Mouse (Mus musculus): ENCODE measurements around the gene Cfap157. TPM values are rescaled to one million over a fixed set of nuclear protein-coding genes. Genes with fewer than 3 reads are reported as not detected.

Gene Cfap157
- total RNA-seq, 1 experiment from 2014 or later: not detected

DNA sequence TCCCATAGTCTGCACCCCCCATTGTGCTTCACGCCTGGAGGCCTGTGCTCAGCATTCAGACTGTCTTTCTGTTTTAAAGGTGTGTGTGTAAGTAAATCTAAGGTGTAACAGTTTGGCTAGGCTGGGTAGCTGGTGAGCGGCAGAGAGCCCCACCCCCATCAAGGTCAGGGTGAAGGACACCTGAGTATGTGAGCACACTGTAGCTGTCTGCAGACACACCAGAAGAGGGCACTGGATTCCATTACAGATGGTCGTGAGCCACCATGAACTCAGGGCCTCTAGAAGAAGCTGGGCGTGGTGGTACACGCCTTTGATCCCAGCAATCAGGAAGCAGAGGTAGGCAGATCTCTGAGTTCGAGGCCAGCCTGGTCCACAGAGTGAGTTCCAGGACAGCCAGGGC lies 2.5 kb downstream of the Cfap157 start:
- DNase-seq: no peak

DNA sequence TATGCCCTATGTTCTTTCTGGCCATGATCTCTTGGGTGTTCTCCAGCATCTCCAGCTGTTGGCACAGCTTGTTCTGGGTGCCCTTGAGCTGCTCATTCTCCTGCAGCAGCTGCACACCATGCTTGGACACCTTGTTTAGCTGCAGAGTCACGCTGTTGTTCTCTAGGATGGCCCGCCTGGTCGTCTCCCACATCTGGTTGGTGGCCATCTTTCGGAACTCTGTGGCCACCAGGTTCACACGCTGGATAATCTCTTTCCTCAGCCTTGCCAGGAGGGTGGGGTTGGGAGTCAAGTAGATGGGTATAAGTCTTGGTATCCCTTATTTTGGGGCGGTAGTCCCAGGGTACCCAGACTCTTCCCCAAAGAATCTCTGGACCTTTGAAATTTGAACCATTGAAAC lies 4.5 kb downstream of the Cfap157 start:
- DNase-seq: no peak

DNA sequence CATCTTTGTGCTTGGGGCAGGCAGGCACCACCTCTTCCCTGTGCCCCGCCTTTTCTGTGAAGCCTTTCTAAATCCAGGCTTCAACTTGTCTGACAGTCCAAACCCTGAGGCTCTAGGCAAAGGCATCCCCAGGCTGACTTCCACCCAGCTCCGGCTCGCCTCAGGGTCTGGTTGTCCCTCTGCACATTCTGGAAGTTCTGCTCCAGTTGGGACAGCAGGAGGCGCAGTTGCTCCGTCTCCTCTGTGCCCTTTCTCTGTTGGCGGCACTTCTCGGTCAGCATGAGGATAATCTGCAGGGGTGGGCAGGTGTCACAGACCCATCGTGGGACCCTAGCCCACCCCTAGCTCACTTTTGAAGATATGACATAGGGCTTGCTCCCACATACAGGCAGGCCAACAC lies 5.1 kb downstream of the Cfap157 start:
- DNase-seq: peak; percentile 80

DNA sequence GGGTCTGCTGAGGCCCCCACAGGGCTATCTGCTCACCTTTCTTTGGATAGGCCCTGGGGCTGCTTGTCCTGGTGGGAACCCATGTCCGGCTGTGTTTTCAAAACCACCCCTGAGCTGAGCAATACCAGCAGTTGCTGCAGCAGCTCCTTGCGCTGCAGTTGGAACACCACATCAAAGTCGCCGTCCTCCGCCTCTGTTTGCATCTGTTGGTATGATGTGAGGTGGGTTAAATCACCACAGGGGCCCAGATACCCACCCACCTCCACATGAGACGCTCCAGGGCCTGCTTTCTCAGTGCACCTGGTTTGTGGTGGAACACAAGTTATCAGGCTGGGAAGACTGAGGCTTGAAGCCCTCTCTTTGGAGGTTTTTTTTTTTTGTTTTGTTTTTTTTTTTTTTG lies 6.1 kb downstream of the Cfap157 start:
- no peak for DNase-seq

DNA sequence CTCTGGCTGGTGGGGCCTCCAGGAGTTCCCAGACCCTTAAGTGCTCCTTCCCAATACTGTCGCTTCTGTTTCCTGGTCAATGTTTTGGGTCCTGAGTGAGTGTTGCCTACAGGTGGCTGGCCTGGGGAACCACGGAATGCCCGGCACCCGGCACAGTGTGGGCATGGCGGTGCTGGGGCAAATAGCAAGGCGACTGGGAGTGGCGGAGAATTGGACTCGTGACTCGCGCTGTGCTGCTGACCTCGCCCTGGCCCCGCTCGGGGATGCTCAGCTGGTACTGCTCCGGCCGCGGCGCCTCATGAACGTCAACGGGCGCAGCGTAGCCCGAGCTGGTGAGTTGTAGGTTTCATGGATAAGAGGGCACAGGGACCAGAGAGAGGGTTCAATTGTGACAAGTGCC lies 8.0 kb downstream of the Cfap157 start:
- DNase-seq: no peak

DNA sequence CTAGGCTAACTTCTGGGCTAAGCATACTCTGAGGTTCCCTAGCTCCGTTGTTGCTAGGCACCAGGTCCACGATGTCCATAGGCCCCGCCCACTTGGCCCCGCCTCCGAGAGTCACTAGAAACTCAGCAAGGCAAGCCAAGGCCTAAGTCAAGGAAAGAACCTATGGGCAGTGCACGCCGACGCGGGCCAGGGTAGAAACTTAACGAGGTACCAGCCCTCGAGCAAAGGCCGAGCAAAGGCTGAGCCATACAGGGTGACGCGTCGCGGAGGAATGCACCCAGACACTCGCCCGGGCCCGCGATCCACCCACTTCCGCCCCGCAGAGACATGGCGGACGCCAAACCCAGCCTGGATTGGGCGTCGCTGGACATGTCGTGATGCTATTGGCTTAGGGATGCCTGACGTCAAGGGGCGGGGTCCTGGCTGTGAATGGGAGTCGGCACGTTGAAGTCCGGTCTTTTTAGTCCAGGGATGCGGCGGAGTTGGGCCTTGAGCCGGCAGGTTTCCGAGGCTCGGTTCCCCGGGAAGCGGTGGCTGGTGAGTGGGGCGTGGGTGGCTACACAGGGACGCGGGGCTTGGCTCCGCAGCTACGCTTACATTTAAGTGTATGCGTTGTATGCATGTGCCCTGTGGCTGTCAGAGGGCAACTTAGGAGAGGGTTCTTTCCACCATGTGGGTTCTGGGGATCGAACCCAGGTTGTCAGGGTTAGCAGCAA lies 8.7 kb downstream of the Cfap157 start, which contains the start of the genes Ttc16 and Ptrh1:
Ttc16 (minus strand) TSS at position 275 of the 716 bp plus-strand sequence.
Ptrh1 (plus strand) TSS at position 428 of the 716 bp plus-strand sequence.
- peak; percentile 100 for DNase-seq

DNA sequence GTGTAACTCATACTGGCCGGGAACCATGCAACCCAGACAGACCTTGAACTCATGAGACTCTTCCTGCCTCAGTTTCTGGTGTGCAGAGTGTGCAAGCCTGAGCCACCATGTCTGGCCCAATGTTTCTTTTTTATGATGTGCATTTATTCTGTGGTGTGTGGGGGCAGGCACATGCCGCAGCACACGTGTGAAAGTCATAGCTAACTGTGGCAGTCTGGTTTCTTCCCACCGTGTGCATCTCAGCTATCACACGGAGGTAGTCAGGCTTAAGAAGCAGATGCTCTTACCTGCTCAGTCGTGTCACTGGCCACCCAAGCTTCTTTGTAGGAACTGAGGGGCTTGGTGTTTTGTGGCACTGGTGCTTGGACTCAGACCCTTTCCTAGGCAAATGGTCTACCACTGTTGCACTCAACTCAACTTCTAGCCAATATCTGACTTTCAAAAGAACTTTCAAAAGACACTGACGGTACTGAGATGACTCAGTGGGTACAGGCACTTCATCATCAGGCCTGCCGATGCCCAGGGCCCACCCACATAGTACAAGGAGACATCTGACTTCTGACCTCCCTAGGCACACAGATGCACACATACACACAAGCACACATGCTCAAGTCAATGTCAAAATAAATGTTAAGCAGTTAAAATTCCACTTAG lies 11.5 kb downstream of the Cfap157 start:
- no peak for DNase-seq

DNA sequence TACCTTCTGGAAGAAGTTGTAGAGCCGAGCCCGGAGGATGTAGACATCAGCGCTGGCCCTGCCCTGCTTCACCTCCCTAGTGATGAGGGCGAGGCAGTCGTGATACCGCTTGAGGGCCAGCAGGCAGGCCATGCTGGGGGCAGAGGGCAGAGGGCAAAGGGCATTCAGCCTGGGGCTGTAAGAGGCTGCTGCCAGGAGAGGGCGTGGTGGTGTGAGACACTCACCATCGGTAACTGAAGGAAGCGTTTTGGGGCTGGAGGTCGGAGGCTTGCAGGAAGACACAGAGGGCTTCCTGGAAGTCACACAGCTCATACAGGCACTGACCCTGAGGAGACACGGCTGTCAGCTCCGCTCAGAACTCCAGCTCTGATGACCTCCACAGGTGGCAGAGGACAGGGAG lies 12.3 kb downstream of the Cfap157 start:
- DNase-seq: no peak

DNA sequence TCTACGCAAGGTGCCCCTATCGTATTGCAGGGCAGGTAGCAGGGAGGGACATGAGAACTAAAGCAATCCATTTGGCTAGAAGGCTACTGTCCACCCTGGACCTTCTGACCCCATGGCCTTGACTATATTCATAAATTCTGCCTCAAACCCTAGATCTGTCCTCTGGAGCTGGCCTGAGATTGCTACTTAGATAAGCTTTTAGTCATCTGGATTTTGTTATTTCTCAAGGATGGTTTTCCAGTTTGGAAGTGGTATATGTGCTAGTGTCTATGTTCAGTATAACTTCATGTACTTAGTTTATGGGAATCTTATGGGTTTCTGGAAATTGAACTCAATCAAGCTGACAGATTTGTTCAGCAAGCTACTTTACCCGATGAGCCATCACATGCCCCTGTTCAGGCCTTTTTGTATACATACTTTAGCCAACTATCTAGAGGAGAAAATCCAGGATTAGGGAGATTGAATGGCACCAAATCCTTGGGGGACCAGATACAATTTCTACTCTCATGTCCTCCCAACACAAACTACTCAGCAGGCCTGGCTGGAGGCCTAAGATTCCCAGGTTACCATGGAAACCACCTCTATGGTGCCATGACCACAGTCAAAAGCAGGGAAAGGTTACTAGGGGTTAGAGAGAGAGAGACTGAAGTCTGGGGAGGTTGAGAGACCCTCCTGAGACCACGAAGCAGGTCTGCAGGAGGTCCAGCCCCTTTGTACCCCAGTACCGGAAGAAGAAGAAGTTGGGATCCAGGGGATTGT lies 14.7 kb downstream of the Cfap157 start:
- DNase-seq: no peak

DNA sequence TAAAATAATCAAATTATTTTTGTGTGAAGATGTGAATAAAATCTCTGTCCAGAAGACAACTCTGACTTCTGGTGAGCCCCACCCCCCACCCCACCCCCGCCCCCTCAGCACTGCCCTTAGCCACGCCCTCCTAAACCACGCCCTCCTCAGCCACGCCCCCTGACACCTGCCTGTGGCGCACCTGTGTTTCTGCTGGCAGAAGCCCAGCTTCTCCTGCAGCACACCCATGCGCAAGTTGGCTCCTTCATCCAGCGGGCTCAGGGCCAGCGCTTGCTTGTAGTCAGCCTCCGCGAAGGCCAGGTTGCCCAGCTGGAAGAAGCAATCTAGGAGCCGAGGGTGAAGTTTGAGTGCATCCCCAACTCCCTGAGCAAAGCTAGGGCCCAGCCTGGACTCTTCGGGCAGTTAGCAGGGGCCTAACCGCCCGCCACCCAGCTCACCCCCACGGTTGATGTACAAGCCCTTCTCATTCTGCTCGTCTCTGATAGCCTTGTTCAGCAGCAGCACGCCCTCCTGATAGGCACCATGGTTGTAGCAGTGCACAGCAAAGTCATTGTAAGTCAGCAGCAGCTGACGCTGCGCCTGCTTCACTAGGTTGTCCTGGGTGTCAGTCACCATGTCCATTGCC lies 15.5 kb downstream of the Cfap157 start:
- DNase-seq: no peak

DNA sequence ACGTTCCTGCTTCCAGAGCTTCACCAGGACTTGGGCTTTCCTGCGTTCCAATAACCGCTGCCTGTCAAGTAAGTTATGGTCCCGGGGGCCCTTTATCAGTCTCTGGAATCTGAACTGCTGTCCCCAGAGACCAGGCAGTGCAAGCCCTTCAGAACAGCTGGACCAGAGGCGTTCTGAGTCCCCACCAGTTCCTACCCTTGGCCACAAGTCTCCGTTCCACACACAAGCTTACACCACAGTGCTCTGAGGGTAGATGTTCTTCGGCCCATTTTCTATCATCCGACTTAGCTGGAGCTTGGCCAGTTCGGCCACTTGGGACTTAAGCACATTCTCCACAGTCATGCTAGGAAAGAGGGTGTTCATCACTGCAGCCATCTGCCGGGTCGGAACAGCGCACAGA lies 17.0 kb downstream of the Cfap157 start:
- no peak for DNase-seq

DNA sequence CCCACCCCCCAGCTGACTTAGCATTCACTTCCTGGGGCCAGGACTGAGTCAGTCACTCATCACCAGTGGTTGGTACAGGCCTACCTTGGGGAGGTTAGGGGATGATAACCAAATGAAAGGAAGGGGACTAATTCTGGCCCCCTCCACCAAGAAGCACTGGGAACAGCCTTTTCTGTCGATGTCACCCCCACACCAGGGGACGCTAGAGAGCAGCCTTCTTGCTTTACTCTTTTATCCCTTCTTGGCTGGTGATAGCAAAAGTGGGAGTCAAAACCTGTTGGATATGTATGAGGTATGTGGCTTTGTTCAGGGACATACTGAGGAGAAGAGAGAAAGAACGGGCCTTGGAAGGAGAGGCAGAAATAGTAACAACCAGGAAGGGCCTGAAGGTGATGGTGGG lies 20.9 kb downstream of the Cfap157 start:
- no peak for DNase-seq

DNA sequence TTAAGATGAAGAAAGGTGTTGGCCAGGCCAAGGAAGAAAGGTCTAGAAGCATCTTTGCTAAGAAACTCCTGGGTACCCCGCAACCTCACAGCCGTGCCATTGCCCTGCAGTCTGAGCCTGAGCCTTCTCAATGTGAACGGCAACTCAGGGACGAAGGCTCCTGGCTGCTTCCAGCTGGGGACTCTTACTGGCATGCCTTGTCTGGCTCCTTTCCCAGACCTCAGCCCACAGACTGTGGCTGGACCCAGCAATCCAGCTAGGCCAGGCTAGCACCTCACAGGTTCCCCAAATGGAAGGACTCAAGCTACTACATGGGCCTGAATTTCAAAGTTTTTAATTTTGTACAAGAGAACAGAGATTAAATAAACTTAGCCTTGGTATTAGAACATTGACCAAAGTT lies 22.4 kb downstream of the Cfap157 start:
- no peak for DNase-seq

DNA sequence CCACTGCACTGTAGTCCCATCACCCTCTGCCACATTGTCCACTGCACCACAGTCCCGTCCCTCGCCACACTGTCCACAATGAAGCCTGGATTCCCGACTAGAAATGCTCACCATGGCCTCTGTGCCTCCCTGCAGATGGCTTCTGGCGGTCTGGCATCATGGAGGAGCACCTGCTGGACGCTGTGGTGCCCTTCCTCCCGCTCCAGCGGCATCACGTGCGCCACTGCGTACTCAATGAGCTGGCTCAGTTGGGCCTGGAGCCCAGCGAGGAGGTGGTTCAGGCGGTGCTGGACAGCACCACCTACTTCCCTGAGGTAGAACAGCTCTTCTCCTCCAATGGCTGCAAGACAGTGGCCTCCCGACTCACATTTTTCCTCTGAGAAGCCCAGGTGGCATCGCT lies 22.9 kb downstream of the Cfap157 start:
- no peak for DNase-seq

DNA sequence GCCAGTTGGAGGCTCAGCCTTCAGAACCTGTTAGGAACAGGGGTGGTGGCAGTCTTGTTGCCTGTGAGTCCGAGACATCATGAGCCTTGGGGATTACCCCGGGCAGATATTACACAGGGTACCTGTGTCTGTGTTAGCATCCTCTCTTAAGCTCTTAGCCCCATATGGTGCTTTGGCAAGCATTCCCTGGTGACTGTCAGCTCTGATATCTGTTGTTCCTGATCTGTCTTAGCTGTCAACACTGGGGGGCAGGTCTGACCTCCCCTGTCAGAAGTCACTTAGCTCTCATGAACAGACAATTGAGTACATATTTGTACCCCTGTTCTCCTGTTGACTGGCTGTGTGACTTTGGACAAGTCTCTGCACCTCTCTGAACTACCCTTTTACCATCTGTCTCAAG lies 25.2 kb downstream of the Cfap157 start:
- no peak for DNase-seq

DNA sequence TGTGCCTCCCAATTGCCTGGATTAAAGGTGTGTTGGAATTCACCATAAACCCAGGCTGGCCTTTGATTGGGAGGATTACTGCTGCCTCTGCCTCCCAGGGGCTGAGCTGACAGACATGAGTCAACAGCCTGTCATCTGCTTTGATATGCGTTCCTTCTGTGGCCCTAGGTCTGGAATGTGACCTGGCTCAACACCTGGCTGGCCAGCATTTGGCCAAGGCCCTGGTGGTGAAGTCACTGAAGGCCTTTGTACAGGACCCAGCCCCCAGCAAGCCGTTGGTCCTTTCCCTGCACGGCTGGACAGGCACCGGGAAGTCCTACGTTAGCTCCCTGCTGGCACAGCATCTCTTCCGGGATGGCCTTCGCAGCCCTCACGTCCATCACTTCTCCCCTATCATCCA lies 25.7 kb downstream of the Cfap157 start:
- no peak for DNase-seq

DNA sequence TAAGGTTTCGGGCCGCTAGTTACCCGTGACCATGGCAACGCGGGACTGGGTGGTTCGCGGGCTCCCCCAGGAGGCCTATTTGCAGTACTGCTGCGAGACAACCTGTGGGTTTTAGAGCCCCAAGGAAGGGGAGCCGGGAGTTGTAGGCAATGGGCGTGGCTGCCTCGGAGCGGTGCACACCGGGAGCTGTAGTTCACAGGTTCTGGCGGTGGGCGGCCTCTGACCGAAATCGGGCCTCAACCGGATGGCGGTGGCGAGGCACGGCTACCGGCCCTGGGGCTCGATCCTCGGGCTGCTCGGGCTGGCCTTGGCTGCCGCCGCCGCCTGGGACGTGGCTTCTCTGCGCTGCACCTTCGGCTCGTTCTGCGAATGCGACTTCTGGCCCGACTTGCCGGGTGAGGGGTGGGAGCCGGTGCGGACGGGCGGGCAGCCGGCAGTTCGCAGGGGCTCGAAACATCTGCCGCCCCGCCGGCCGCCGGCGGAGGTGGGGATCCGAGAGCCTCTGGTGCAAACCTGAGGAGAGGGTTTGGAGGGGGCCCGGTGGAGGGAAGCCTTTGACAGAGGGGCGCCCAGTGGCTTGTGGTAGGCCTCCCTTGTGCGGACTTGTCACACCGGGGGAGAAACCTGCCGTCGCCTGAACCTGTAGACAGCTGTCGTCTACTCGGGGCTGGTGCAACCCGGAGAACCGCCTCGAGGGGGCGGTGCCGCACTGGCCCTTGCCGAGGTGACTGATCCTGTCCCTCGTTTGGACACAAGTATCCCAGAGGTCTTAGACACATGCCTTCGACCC lies 27.0 kb downstream of the Cfap157 start, which contains the start of gene Tor2a:
Tor2a (plus strand) TSS at position 179 of the 790 bp plus-strand sequence.
- peak; percentile 98 for DNase-seq

DNA sequence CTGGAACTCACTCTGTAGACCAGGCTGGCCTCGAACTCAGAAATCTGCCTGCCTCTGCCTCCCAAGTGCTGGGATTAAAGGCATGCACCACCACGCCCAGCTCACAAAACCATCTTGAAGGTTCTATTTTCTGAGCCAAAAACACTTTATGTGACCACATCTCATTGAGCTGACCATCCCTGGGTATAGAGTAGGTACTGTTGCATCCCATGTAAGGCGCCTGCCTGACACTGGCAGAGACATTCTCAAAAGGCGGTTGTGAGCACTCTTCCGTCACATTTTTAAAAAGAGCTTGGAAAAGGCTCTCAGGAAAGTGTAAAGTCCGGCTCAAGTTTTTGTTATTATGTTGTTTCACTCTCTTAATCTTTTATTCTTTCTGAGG lies 27.6 kb downstream of the Cfap157 start:
- no peak for DNase-seq

DNA sequence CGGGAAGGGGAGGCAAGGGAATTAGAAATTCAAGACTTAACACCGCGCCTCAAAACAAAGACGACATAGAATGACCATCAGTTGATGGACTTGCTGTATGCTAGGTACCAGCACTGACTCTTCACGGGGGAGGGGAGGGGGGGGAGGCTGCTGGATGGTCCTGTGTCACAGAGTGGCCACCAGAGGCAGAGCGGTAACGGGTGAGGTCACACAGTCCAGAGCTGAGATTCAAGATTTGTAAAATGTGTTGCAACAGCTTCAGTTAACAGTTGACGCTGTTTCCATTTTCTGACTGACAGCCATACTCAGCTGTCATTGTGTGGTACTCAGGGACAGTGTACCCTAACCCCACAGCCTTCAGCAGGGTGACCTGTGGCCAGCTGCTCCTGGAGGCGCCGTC lies 32.0 kb downstream of the Cfap157 start:
- peak; percentile 61 for DNase-seq

DNA sequence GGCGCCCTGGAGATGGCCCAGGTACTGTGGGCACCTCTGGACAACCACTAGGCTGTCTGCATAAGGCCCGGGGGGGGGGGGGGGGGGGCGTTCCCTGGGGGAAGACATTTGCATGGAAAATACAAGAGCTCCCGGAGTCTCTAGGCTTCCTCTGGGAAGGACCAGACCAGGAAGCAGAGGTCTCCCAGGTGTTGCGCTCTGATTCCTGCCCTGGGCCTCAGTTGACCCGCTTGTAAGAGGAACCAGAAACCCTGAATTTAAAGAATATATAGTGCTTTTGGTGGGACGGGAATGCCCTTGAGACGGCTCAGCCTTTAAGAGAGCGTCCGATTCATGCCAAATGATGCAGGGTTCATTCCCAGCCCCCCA lies 32.6 kb downstream of the Cfap157 start:
- DNase-seq: no peak

DNA sequence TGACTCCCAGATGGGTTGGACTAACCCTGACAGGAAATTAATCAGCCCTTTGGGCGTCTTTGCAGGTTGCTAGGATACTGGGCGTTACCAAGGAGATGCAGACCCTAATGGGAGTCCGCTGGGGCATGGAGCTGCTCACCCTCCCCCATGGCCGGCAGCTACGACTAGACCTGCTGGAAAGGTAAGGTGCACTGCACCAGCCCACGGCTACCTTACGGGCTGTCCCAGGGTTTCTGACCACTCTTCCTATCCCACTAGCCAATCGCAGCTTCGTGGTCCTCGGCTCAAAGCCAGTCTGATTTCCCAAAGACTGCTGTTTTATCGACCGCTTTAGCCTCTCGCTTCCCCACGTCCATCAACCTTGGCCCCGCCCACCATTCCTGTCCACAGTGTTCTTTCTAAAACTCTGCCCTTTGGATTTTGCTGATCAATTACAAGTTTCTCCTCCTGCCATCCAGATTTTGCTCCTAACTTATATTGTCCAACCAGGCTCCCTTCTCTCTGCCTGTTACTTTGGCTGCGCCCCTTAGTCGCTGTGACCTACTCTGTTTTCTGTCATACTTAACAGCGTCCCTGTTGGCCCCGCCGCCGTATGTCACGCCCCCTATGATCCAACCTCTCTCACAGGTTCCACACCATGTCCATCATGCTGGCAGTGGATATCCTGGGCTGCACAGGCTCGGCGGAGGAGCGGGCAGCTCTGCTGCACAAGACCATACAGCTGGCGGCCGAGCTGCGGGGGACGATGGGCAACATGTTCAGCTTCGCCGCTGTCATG lies 33.2 kb downstream of the Cfap157 start:
- DNase-seq: peak; percentile 88

Data from adrenal gland, postnatal 14 days (tissue).